Mouse (Mus musculus) G1E (cell line): ENCODE results near the gene Dync1i1.

ENCODE experiments used
- CTCF ChIP-seq: IDR thresholded peaks from 2 replicates; pipeline ENCODE4 v1.5.1; 2012; ENCODE audit warnings: low read depth, low read length, inconsistent platforms, mixed read lengths
- GATA1 ChIP-seq: IDR thresholded peaks from 2 replicates; pipeline ENCODE4 v1.6.1; 2012; ENCODE audit warnings: borderline replicate concordance, low read length, inconsistent platforms, mixed read lengths

- TF ChIP-seq GATA1 (no peak), CTCF (no peak)
These were observed at the start of gene Dync1i1 for GRCm38 (mm10) chr6:5725611-5726236.
